Mouse (Mus musculus): ENCODE data around the gene 2210408I21Rik.

2210408I21Rik gene

DNA sequence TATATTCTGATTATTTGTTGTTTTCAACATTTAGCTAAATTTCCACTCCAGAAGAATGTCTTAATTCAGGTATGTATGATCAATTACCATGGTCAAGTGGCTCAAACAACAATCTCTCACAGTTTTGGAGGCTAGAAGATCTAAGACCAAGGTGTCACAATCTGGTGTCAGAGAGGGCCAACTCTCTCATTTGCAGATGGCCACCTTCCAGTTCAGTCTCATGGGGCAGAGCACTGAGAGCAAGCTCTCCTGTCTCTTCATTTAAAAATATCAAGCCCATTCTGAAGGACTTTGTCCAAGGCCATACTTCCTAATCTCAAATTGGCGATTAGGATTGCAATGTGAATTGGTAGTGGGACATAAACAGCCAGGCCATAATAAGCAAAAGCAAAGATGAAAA is 378.7 kb downstream of the 2210408I21Rik start:
- DNase-seq, result no peak

DNA sequence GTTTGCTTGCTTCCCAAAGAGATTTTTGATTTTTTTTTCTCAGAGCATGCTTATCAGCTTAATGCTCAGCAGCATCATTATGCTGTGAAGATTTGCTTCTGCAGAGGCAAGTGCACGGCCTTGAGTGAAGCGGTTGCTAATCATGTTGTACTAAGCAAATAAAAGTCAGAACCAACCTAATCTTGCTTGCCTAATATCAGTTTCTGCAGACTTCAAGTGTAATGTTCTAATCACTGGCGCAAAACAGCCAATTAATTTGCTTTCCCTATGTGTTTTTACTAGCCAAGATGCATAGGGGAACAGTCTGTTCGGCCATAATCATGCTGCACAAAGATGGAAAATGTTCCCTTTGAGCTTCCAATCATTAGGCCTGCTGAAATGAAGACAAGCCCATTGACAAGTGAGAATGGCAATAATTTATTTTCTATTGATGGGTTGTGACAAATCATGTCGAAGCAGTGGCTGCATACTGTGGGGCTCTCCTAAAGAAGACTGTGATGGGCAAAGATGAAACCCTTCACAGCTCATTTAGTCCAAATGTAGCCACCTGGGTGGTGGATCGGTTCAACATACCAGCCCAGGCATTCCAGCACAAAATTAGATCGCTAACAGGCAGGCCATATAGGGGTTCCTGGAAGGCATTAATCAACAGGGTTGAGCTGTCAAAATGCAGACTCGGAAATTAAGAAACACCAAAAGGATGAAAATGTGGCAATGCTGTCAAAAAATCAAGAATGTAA is 393.8 kb downstream of the 2210408I21Rik start:
- no peak for DNase-seq

DNA sequence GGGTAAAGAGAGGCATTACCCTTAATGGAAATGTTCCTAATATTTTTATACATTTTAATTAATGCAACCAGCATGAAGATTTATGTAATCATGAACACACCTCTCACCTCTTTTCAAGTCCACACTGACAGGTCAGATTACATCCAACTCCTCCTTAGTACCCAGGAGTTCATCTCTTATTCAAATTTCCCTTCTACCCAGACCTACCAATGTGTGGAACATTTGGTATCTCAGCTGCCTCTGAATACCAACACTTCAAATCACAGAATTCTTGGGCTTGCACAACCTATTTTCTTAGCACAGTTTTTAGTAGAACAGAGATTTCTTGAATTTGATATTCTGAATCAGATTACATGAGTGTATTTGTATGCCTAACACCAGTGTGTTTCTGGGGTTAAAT is 394.4 kb downstream of the 2210408I21Rik start:
- no peak for DNase-seq

DNA sequence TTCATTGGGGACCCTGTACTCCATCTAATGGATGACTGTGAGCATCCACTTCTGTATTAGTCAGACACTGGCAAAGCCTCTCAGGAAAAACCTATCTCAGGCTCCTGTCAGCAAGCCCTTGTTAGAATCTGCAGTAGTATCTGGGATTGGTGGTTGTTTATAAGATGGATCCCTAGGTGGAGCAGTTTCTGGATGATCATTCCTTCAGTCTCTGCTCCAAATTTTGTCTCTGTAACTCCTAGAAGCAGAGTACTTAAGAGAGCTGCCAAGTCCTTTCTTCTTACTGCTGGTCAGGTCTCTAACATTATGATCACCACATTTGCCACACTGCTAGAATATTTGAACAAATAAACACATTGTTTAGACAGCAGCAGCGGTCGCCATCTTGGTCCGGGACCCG is 402.1 kb downstream of the 2210408I21Rik start:
- DNase-seq, result no peak

DNA sequence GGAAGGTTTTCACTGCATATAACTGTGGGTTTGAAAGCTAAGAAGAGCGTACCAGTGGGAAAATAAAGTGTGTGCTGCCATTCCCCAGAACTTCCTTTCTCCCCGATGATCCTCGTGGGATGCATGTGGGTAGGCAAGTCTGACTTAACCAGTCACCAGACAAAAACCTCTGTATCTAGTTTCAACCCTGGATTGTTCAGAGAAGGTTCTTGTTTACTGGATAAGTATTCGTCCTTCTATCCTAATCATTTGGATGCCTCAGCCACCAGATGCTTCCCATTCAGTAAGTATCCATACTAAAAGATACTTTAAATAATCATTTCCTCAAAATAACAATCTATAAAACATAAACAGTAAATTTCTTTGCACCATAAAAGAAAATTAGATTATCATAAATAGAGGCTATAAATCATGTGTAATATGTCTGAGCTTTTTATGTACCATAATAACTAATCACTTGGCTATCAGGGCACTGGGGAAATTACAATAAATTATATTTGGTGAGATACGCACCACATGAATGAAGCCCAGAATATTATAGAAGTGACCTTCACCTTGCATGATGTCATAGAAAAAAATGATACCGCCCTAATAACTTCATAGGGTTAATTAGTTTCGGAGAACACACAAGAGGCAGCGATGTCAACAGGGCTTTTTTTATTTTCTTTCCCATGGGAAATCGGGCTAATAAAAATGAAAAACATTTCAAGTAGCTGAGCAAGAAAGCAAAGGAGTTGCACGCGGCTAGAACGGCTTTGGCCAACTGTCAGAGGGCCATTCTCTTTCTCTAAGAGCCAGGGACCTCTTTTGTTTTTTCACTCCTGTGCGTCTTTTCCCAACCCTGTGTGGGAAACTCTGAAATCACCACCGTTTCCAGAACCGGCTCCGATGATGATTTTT is 412.4 kb downstream of the 2210408I21Rik start:
- DNase-seq, result peak in 1 of 2 experiments; percentile 3

DNA sequence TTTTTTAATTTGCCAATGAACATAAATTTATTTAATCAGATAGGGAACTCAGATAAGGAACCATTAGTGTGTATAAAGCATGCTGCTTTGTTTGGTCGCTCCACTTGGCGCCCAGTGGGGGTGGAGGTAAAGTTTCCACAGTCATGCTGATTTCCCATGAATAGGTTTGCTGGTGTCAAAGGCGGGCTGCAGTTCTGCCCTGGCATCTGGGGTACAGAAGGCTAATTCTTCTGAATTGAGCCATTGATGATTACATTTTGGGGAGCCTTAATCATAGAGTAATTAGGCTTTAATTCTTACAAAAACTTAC is 413.0 kb downstream of the 2210408I21Rik start:
- DNase-seq, result no peak

DNA sequence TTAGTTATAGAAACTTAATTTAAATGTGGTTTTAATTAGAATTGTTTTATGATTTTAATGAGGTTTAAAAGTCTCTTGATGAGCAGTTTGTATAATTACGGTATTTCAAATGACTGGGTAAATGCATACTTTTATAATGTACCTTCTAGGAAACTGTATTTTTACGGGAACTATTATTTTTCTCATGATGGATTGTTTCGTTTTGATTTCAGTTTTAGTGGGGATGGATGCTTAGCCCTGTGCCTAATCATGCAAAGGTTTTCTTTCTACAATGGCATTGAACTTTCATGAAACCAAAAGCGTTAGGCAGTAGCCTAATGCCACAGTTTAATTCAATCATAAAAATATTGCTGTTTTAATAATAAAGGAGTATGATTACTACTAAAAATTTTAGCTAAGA is 413.4 kb downstream of the 2210408I21Rik start:
- no peak for DNase-seq

DNA sequence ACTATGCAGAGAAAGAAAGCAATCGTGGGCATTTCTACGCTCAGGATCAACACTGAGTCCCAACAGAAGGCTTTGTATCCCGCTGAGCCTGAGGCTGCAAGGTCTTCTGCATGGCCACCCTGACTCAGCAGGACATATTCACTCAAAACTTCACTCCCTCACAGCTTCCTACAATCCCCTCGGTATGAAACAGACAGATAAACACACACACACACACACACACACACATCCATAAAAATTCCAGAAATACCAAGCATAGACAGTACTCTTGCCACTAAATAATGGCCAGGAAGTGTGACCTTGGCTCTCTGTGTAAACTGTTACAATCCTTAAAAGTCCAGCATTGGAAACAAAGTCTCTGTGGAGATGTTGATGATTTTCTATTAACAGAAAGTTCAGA is 458.7 kb downstream of the 2210408I21Rik start:
- DNase-seq, result peak; percentile 2 to 13

DNA sequence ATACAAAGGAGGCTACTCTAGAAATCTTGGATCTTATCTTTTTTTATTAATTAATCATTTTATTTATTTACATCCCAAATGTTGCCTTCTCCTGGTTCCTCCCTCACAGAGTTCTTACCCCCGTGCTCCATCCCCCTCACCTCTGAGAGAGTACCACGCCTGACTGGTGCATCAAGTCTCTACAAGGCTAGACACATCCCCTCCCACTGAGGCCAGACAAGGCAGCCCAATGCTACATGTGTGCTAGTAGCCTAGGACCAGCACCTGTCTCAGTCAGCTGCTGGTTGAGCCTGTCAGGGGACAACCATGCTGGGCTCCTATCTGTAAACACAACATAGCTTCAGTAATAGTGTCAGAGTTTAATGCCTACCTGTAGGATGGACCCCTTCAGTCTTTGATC is 480.0 kb downstream of the 2210408I21Rik start:
- DNase-seq, result no peak
